Mouse (Mus musculus) yolk sac, embryonic 10.5 days (tissue): ENCODE results near the gene Pcp4.

Source experiments
- DNase-seq: peaks from one replicate; pipeline ENCODE4 v3.0.0-alpha.2; 2017; ENCODE audit warnings: low spot score

Pcp4 gene

DNA sequence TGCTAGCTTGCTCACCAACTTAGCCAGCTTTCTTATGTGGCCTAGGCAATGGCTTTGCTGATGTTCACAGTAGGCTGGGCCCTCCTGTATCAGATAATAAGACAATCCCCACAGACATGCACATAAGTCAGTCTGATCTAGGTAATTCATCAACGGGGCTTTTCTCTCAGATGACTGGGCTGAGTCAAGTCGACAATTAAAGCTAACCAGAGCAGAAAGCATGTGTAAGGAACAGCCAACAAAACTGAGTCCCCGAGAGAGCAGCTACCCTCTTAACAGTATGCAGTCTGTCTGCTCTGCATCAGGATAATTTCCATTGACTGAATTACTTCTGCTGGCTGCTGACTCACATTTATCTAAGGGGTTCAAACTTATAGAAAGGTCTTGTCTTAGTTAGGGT is 100.0 kb downstream of the Pcp4 start:
- no peak for DNase-seq
